Mouse (Mus musculus) heart, postnatal 0 days (tissue): ENCODE data around the gene A730049H05Rik. TPM values are rescaled to one million over a fixed set of nuclear protein-coding genes. Genes with fewer than 3 reads are reported as not detected.

Source experiments
- ATAC-seq: fragments of 200-750 bp; cut with Nextera tagmentation; 2 replicates; pipeline ENCODE4 v1.8.0; 2017; ENCODE audit warnings: low read depth, moderate number of reproducible peaks, moderate library complexity; ENCODE audit not compliant: insufficient read depth
- DNase-seq: peaks from one replicate; pipeline ENCODE4 v3.0.0-alpha.2; 2016; ENCODE audit warnings: low spot score
- H3K27ac ChIP-seq: fragments of 300-500 bp; sonication (generic); 2 replicates; pipeline ENCODE4 v1.5.1; 2014; ENCODE audit warnings: low read depth, mild to moderate bottlenecking
- H3K27me3 ChIP-seq: fragments of 300-500 bp; sonication (generic); 2 replicates; pipeline ENCODE4 v1.6.1; 2014; ENCODE audit warnings: low read length, mixed read lengths; ENCODE audit not compliant: control insufficient read depth, insufficient read depth
- H3K36me3 ChIP-seq: fragments of 300-500 bp; sonication (generic); replicated peaks from 2 replicates; pipeline ENCODE4 v1.6.1; 2014; ENCODE audit warnings: low read length, mixed read lengths; ENCODE audit not compliant: control insufficient read depth, insufficient read depth
- H3K4me1 ChIP-seq: fragments of 300-500 bp; sonication (generic); 2 replicates; pipeline ENCODE4 v1.6.1; 2014; ENCODE audit warnings: antibody characterized with exemption; ENCODE audit not compliant: control insufficient read depth, insufficient read depth
- H3K4me2 ChIP-seq: fragments of 300-500 bp; sonication (generic); 2 replicates; pipeline ENCODE4 v1.6.1; 2014; ENCODE audit warnings: low read depth, mild to moderate bottlenecking, low read length, moderate library complexity
- H3K4me3 ChIP-seq: fragments of 300-500 bp; sonication (generic); 2 replicates; pipeline ENCODE4 v1.5.1; 2014; ENCODE audit warnings: low read depth, low read length
- H3K9ac ChIP-seq: fragments of 300-500 bp; sonication (generic); replicated peaks from 2 replicates; pipeline ENCODE4 v1.6.1; 2014; ENCODE audit warnings: low read depth, low read length, mixed read lengths
- H3K9me3 ChIP-seq: fragments of 300-500 bp; sonication (generic); replicated peaks from 2 replicates; pipeline ENCODE4 v1.6.1; 2016; ENCODE audit warnings: low read length; ENCODE audit not compliant: control insufficient read depth
- CTCF ChIP-seq: IDR thresholded peaks from 2 replicates; pipeline ENCODE4 v1.5.1; 2016; ENCODE audit warnings: antibody characterized with exemption, control low read depth, low read depth
- EP300 ChIP-seq: IDR thresholded peaks from 2 replicates; pipeline ENCODE4 v1.6.1; 2016; ENCODE audit warnings: antibody characterized with exemption, low read depth
- WGBS: fragments of 180-500 bp; shearing (Covaris S2); extraction: QIAGEN DNeasy Blood & Tissue Kit; methylation state at CpG from one replicate; pipeline ENCODE4 v1.1.7; 2014; 5-methylcytosine and 5-hydroxymethylcytosine counted together
- polyA plus RNA-seq: library from polyadenylated mRNA; unstranded; fragments of >200 nt; fragmentation: Nextera tagmentation; extraction: Ambion mirVana; gene quantifications from 2 replicates; pipeline ENCODE4 v1.2.1, GENCODE M21; 2015
- total RNA-seq: library from RNA; depleted of rRNA; stranded (reverse); fragments of >200 nt; gene quantifications from 2 replicates; pipeline ENCODE4 v1.2.3, GENCODE M21; 2014; ENCODE audit warnings: low replicate concordance; rRNA removed

A730049H05Rik gene
- total RNA-seq (0.46 TPM in 2 replicates), polyA plus RNA-seq (1.3 and 1.7 TPM in 2 replicates)

- ATAC-seq: peak; percentile 73
- TF ChIP-seq CTCF: no peak
- no peak for TF ChIP-seq EP300
- Histone ChIP-seq H3K4me3 (0 out of 2 replicates have a peak within 1 kb of the TSS, but pooled peaks have one; percentile 7), H3K36me3 (peaks cover 16% of the 10 kb centered on the region), H3K27ac (peak within 1 kb of the TSS; percentile 76), H3K4me2 (peak within 1 kb of the TSS; percentile 42), H3K4me1 (peaks cover 16% of the 10 kb centered on the region), H3K27me3 (no peaks in the 10 kb centered on the region), H3K9ac (0 out of 2 replicates have a peak within 1 kb of the TSS, but pooled peaks have one; percentile 30), H3K9me3 (no peaks in the 10 kb centered on the region)
- WGBS: 21% methylated on average over 8 of the region's 8 CpGs
- peak; percentile 51 for DNase-seq
Observed at GRCm38 (mm10) chr6:92816311-92816751, at the start of gene A730049H05Rik. TSS of gene A730049H05Rik (plus strand) at chr6:92816478.

- ATAC-seq (no peak), DNase-seq (peak; percentile 52)
- H3K36me3 ChIP-seq: peaks cover 33% of the 10 kb centered on the region
- H3K9ac ChIP-seq: no peak overlapping the region
- TF ChIP-seq EP300 (no peak), CTCF (peak; percentile 72)
- no peaks in the 10 kb centered on the region for H3K4me1 ChIP-seq
- H3K4me2 ChIP-seq: no peak overlapping the region
- no peaks in the 10 kb centered on the region for H3K9me3 ChIP-seq
- no peak overlapping the region for H3K4me3 ChIP-seq
- no peak overlapping the region for H3K27ac ChIP-seq
- WGBS: 18% methylated on average over 2 of the region's 2 CpGs
- no peaks in the 10 kb centered on the region for H3K27me3 ChIP-seq
Observed at GRCm38 (mm10) chr6:92776356-92776755, 39.9 kb upstream of the A730049H05Rik start.

GRCm38 (mm10) chr6:92779140-92779934 is 36.9 kb upstream of the A730049H05Rik start:
- no peak overlapping the region for H3K4me2 ChIP-seq
- no peak for TF ChIP-seq CTCF
- TF ChIP-seq EP300: no peak
- DNase-seq: peak; percentile 22
- H3K4me1 ChIP-seq: no peaks in the 10 kb centered on the region
- no peak; the same call in 1 of the 2 replicates for ATAC-seq
- WGBS: 81% methylated on average over 10 of the region's 11 CpGs
- H3K27me3 ChIP-seq: no peaks in the 10 kb centered on the region
- H3K9me3 ChIP-seq: no peaks in the 10 kb centered on the region
- H3K9ac ChIP-seq: no peak overlapping the region
- H3K4me3 ChIP-seq: no peak overlapping the region
- no peak overlapping the region for H3K27ac ChIP-seq
- H3K36me3 ChIP-seq: peaks cover 27% of the 10 kb centered on the region

GRCm38 (mm10) chr6:92779935-92780205 is 36.4 kb upstream of the A730049H05Rik start:
- Histone ChIP-seq H3K27ac (no peak overlapping the region), H3K9me3 (no peaks in the 10 kb centered on the region), H3K4me1 (no peaks in the 10 kb centered on the region), H3K4me2 (no peak overlapping the region), H3K4me3 (no peak overlapping the region), H3K9ac (no peak overlapping the region), H3K27me3 (no peaks in the 10 kb centered on the region), H3K36me3 (peaks cover 27% of the 10 kb centered on the region)
- DNase-seq: no peak
- no peak for ATAC-seq
- no peak for TF ChIP-seq CTCF
- no peak for TF ChIP-seq EP300
- WGBS: 55% methylated on average over 5 of the region's 5 CpGs

DNA sequence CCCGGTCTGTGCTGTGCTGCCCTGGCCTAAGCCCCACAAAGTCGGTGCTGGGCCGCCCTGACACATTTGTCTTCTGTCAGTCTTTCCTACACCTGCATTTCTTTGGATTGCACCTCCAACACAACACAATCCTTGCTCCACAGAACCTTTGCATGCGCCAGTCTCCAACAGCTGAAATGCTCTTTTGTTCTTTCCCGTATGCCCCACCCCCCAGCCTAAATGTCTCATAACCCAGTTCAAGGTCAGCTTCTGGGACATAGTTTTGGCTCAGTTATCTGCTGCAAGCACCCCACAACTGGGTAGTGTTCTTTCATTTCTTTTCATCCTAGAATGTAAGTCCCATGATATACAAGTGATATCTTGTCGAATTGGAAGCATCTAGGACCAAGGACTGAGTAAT is 34.8 kb upstream of the A730049H05Rik start:
- Histone ChIP-seq H3K9me3 (no peaks in the 10 kb centered on the region), H3K4me2 (no peak overlapping the region), H3K4me1 (no peaks in the 10 kb centered on the region), H3K36me3 (peaks cover 23% of the 10 kb centered on the region), H3K27ac (no peak overlapping the region), H3K4me3 (no peak overlapping the region), H3K27me3 (no peaks in the 10 kb centered on the region), H3K9ac (no peak overlapping the region)
- TF ChIP-seq CTCF: no peak
- no peak for TF ChIP-seq EP300
- no peak for DNase-seq
- WGBS: 87% methylated on average over 6 of the region's 6 CpGs
- no peak for ATAC-seq
